Mouse (Mus musculus) lung, embryonic 14.5 days (tissue): Measurements from ENCODE around the gene Dusp27. TPM values are rescaled to one million over a fixed set of nuclear protein-coding genes. Genes with fewer than 3 reads are reported as not detected.

ENCODE experiments used
- ATAC-seq: fragments of 200-750 bp; cut with Nextera tagmentation; 2 replicates; pipeline ENCODE4 v1.8.0; 2017; ENCODE audit warnings: mild to moderate bottlenecking, moderate TSS enrichment, moderate library complexity; ENCODE audit not compliant: insufficient read depth
- DNase-seq: peaks from one replicate; pipeline ENCODE4 v3.0.0-alpha.2; 2015
- H3K27ac ChIP-seq: fragments of 300-500 bp; sonication (generic); 2 replicates; pipeline ENCODE4 v1.5.1; 2014; ENCODE audit warnings: low read depth, mild to moderate bottlenecking, moderate library complexity
- H3K27me3 ChIP-seq: fragments of 300-500 bp; sonication (generic); 2 replicates; pipeline ENCODE4 v1.6.1; 2014; ENCODE audit warnings: low read length, control low read depth; ENCODE audit not compliant: insufficient read depth
- H3K36me3 ChIP-seq: fragments of 300-500 bp; sonication (generic); 2 replicates; pipeline ENCODE4 v1.6.1; 2014; ENCODE audit warnings: control low read depth; ENCODE audit not compliant: insufficient read depth
- H3K4me1 ChIP-seq: fragments of 300-500 bp; sonication (generic); 2 replicates; pipeline ENCODE4 v1.6.1; 2014; ENCODE audit warnings: antibody characterized with exemption, control low read depth; ENCODE audit not compliant: insufficient read depth
- H3K4me2 ChIP-seq: fragments of 300-500 bp; sonication (generic); 2 replicates; pipeline ENCODE4 v1.6.1; 2014; ENCODE audit warnings: mild to moderate bottlenecking
- H3K4me3 ChIP-seq: fragments of 300-500 bp; sonication (generic); 2 replicates; pipeline ENCODE4 v1.5.1; 2014; ENCODE audit warnings: low read depth, low read length
- H3K9ac ChIP-seq: fragments of 300-500 bp; sonication (generic); 2 replicates; pipeline ENCODE4 v1.6.1; 2014
- H3K9me3 ChIP-seq: fragments of 300-500 bp; sonication (generic); 2 replicates; pipeline ENCODE4 v1.6.1; 2016; ENCODE audit warnings: low read depth, low read length, control low read depth
- CTCF ChIP-seq: IDR thresholded peaks from 2 replicates; pipeline ENCODE4 v1.5.1; 2016; ENCODE audit warnings: antibody characterized with exemption, low read depth
- WGBS: fragments of 180-500 bp; shearing (Covaris S2); extraction: QIAGEN DNeasy Blood & Tissue Kit; methylation state at CpG from one replicate; pipeline ENCODE4 v1.1.7; 2014; 5-methylcytosine and 5-hydroxymethylcytosine counted together
- polyA plus RNA-seq: library from polyadenylated mRNA; unstranded; fragments of >200 nt; fragmentation: Nextera tagmentation; extraction: Ambion mirVana; gene quantifications from 2 replicates; pipeline ENCODE4 v1.2.1, GENCODE M21; 2014

Dusp27 gene
- polyA plus RNA-seq, 1 experiment from 2014 or later: 2.5 TPM

GRCm38 (mm10) chr1:166154162-166155112 lies 26.7 kb upstream of the Dusp27 start:
- no peaks in the 10 kb centered on the region for H3K36me3 ChIP-seq
- peak overlapping the region; percentile 28; the same call in 1 of the 2 replicates for H3K9ac ChIP-seq
- 6% methylated on average over 29 of the region's 29 CpGs for WGBS
- H3K4me3 ChIP-seq: peak overlapping the region; percentile 23; the same call in 1 of the 2 replicates
- no peak overlapping the region for H3K27ac ChIP-seq
- DNase-seq: peak; percentile 89
- H3K27me3 ChIP-seq: peaks cover 23% of the 10 kb centered on the region
- H3K4me2 ChIP-seq: peak overlapping the region; percentile 53
- H3K4me1 ChIP-seq: no peaks in the 10 kb centered on the region
- no peaks in the 10 kb centered on the region for H3K9me3 ChIP-seq
- peak; percentile 95 for TF ChIP-seq CTCF
- peak; percentile 59 for ATAC-seq

DNA sequence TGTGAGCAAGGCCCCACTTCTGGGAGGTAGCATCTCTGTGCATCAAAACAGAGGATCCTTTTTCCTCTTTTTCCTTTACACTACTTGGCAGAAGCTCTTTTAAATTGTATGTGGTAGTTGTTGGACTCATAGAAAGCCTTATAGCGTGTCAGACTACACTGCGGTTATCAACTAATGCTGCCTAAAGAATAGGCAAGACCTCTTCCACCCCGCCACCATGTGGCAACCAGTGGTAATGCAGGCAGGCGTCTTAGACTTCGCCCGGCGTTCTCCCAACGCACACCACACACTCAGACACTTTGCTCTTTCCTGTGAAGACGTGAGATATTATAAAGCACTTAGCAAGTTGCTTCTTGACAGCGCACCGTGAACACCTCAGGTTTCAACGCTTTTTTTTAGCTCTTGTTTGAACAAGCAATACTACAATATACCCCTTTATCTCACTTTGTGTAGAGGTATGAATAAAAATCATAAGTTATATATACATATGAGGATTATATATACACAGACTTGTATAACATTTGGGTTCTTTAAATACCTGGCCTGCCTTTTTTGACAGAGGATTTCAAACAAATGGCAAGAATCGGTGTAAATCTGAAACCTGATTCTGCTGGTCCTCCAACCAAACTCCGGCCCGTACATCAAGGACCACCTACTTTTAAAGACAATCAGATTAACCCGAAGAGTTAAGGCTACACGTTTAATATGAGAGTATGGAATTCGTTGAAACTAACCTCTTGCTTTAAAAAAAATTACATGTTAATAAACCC lies 25.8 kb upstream of the Dusp27 start:
- Histone ChIP-seq H3K9me3 (no peaks in the 10 kb centered on the region), H3K4me3 (no peak overlapping the region), H3K27me3 (peaks cover 16% of the 10 kb centered on the region), H3K9ac (no peak overlapping the region), H3K4me1 (no peaks in the 10 kb centered on the region), H3K36me3 (no peaks in the 10 kb centered on the region), H3K27ac (no peak overlapping the region), H3K4me2 (peak overlapping the region; percentile 53; the same call in 1 of the 2 replicates)
- ATAC-seq: peak; percentile 58; the same call in 1 of the 2 replicates
- WGBS: 8% methylated on average over 18 of the region's 18 CpGs
- peak; percentile 97 for DNase-seq
- TF ChIP-seq CTCF: peak; percentile 98

DNA sequence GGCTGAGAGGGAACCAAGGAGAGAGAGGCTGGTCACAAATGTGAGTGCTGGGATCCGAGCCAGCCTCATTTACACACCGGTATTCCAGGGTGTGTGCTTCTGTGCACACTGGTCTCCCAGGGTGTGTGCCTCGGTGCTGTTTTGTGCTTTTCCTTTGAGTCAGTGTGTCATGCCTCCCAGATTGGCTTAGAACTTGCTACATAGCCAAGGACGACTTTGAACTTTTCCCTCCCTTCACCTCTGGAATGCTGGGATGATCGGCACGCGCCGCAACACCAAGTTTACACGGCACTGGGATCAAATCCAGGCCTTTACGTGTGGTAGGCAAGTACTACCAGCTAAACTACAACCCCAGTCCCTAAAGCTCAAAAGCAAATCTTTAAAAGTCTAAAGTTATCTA lies 24.3 kb upstream of the Dusp27 start:
- Histone ChIP-seq H3K27ac (no peak overlapping the region), H3K9ac (no peak overlapping the region), H3K4me2 (no peak overlapping the region), H3K36me3 (no peaks in the 10 kb centered on the region), H3K9me3 (no peaks in the 10 kb centered on the region), H3K4me1 (no peaks in the 10 kb centered on the region), H3K27me3 (peaks cover 16% of the 10 kb centered on the region), H3K4me3 (no peak overlapping the region)
- ATAC-seq: no peak
- WGBS: 86% methylated on average over 10 of the region's 10 CpGs
- no peak for DNase-seq
- TF ChIP-seq CTCF: no peak

- ATAC-seq: no peak
- peak; percentile 51 for TF ChIP-seq CTCF
These were observed 23.6 kb upstream of the Dusp27 start for GRCm38 (mm10) chr1:166151341-166151740.

GRCm38 (mm10) chr1:166150035-166150434 lies 22.3 kb upstream of the Dusp27 start:
- TF ChIP-seq CTCF: no peak
- Histone ChIP-seq H3K4me2 (no peak overlapping the region), H3K27me3 (peaks cover 8% of the 10 kb centered on the region), H3K9me3 (no peaks in the 10 kb centered on the region), H3K4me1 (no peaks in the 10 kb centered on the region), H3K27ac (no peak overlapping the region), H3K36me3 (no peaks in the 10 kb centered on the region), H3K4me3 (no peak overlapping the region), H3K9ac (no peak overlapping the region)
- DNase-seq (no peak), ATAC-seq (no peak)
- WGBS: 82% methylated on average over 7 of the region's 7 CpGs

More at GRCm38 (mm10) chr1:166151341-166151740, 23.6 kb upstream of the Dusp27 start:
- WGBS: 37% methylated on average over 11 of the region's 11 CpGs
- H3K9me3 ChIP-seq: no peaks in the 10 kb centered on the region
- H3K4me1 ChIP-seq: no peaks in the 10 kb centered on the region
- H3K4me2 ChIP-seq: no peak overlapping the region
- no peaks in the 10 kb centered on the region for H3K36me3 ChIP-seq
- H3K27ac ChIP-seq: no peak overlapping the region
- peaks cover 16% of the 10 kb centered on the region for H3K27me3 ChIP-seq
- H3K9ac ChIP-seq: no peak overlapping the region
- DNase-seq: peak; percentile 72
- H3K4me3 ChIP-seq: no peak overlapping the region

DNA sequence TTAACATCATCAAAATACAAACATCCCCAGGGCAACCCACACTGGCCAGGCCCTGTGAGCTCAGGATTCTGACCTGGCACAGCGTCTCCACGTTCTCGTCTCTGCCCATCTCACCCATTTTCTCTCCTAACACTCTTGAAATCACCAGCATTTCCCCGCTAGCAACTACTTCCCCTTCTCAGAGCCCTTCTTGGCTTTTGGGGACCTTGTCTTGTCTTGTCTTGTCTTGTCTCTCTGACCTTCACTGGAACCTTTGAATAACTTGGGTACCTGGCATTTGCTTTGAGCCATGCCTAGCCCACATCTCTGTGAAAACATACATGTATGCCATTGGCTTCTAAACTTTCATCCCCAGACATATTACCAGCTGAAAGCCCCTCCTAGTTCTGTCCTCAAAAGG lies 21.7 kb upstream of the Dusp27 start:
- no peak for TF ChIP-seq CTCF
- Histone ChIP-seq H3K9me3 (no peaks in the 10 kb centered on the region), H3K27me3 (peaks cover 2% of the 10 kb centered on the region; the same call in 1 of the 2 replicates), H3K9ac (no peak overlapping the region), H3K27ac (no peak overlapping the region), H3K4me2 (no peak overlapping the region), H3K4me3 (no peak overlapping the region), H3K4me1 (no peaks in the 10 kb centered on the region), H3K36me3 (no peaks in the 10 kb centered on the region)
- ATAC-seq (no peak), DNase-seq (no peak)
- 76% methylated on average over 4 of the region's 4 CpGs for WGBS

GRCm38 (mm10) chr1:166147657-166148056 lies 19.9 kb upstream of the Dusp27 start:
- Histone ChIP-seq H3K27me3 (no peaks in the 10 kb centered on the region), H3K9me3 (no peaks in the 10 kb centered on the region), H3K9ac (no peak overlapping the region), H3K4me1 (no peaks in the 10 kb centered on the region), H3K4me2 (no peak overlapping the region), H3K27ac (no peak overlapping the region), H3K36me3 (no peaks in the 10 kb centered on the region), H3K4me3 (no peak overlapping the region)
- DNase-seq: no peak
- WGBS: 63% methylated on average over 3 of the region's 3 CpGs
- TF ChIP-seq CTCF: no peak
- ATAC-seq: no peak
